Mouse (Mus musculus): ENCODE data around the gene Chl1.

The Chl1 gene

DNA sequence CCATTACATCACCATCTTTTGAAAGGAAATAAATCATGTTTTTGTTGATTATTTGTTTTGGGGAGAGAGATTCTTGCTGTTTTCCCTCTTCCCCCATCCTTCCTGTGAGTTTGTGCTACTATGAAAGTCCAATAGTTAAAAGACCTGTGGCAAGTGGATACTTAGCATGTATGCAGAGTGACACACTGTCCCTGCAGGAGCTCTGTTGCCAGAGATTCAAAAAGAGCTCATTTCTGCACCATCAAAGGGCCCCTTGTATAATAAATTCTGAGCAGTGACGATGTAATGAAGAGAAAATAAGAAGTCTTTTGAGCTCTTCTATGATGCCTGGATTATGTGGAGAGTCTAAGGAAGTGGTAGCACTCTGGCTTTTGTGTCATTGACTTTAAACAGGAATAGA lies 33.4 kb downstream of the Chl1 start:
- no peak for DNase-seq

DNA sequence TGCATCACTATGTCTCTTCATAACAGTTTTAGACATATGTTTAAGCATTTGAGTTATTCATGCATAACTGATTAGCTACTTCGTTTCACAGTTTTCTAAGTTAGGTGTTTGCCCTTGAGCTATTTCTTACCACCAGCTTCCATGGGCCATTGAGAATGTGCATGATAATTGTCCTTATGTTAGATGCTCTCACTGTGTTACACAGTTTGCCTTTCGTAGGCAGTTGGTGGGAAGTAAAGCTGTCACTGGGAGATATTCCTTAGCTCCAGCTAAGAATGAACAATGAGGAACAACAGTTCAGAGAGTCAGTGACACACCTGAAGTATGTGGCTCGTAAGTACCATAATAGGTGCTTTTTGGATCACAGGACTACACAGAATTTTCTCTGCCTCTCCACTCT lies 35.9 kb downstream of the Chl1 start:
- DNase-seq, result no peak

DNA sequence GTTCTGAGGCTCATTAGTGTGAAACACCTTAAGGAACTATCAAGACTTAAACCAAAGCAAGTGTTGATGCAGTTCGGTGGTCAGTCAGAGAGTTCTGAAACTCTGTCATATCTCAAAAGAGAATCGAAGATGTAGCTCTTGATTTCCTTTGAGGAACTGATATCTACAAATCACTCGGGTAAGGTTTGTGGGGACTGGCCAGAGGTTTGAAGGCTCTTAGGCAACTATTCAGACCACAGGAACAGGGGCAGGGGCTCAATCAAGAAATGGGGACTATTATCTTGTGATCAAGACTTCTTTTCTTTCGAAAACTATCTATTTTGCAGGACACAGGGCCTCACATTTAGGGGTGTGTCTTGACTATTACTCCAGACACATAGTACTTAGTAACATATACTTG lies 39.5 kb downstream of the Chl1 start:
- no peak for DNase-seq

DNA sequence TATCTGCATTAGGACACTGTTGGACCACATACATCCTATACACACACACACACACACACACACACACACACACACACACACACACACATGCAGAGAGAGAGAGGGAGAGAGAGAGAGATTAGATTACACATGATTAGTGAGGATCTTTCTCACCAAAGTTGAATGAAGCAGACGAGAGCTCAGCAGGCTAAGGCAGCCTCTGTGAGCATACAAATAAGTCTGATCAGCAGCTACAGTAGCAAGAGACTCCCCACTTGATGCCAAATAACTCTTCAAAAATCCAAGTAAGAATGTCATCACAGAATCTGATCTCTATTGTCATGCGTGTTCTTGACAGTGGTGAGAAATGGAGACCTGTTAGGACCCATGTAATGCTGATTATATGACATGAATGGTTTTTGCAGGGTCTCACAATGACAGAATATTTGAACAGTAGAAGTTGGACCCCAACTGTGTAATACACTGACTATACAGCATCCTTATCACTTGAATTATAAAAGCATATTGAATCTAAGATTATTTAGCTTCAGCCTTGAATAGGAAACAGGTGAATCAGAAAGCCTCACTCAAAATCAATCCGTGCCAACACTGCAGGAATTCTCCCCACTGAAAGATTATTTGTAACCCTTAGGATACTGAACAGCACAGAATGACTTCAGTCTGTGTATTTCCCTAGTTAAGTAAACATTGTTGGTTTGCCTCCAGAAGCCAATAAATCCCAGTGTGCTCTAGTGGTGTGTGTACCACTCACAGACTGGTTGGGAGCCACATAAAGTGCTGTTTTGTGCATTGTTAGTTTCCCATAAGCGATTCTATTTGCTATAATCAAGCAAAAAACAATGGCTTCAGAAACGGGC lies 47.9 kb downstream of the Chl1 start:
- no peak for DNase-seq

DNA sequence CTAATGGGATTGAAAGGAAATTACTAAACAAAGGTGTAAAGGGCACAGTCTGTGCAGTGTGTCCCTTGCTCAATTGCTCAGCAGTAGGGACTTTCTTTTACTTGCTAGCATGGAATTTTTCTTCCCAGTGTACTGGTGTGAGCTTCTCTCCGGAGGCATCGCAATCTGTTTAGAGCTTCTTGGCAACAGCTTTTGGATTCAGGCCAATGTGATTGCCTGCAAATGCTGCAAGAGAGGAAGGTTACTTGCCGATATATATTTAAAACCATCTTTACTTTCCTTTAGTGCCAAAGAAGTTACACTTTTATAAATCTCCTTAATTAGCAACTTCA lies 48.5 kb downstream of the Chl1 start:
- peak; percentile 64 for DNase-seq

DNA sequence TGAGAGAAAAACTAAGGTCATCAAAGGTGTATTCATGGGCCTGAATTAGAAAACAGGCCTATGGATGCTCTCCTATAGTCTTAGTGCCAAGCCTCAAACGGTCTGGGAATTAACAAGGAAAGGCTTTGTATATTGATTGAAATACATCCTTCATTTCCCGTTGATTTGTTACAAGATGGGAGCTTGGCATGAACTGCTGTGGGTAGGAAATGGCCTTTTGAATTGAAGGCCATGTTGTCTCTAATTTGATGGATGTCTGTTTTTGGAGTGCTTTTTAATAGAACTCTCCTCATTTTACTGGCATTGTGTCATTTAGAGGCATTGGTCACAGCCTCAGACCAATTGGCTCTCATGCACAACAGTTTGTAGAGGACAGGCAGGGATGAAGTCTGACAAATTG lies 49.0 kb downstream of the Chl1 start:
- DNase-seq, result no peak

DNA sequence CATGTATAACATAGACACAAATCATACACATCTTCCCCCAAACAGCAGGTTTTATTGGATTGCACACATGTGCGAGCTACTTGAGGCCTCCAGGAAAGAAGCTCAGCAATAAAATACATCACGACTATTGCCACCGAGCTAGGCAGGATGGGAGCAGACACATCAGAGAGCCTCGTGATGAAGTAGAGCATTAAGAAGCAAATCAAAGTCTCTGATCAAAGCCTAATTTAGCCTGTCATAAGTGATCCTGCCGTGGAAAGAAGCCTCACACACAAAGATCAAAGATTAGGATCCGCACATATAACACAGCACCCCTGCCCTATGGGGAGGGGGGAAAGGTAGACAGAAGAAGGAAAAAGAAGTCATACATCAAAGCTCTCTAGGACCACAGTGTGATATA lies 54.4 kb downstream of the Chl1 start:
- no peak for DNase-seq

DNA sequence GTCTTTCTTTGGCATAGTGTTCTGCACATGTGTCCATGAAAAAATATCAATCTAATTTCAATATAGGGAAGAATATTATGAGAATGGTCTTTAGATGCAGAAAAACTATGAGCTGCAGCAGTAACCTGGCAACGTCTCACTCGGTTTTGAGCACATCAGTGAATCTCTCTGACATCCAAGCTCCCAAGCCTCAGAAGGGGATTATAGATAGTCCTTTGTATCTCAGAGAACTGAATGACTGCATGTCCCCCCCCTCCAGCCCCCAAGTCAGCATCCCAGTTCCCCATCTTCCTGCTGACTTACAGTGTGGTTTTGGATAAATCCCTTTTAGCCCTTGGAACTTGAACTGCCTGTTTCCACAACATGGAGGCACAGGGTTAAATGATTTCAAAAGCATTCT lies 56.9 kb downstream of the Chl1 start:
- no peak for DNase-seq

DNA sequence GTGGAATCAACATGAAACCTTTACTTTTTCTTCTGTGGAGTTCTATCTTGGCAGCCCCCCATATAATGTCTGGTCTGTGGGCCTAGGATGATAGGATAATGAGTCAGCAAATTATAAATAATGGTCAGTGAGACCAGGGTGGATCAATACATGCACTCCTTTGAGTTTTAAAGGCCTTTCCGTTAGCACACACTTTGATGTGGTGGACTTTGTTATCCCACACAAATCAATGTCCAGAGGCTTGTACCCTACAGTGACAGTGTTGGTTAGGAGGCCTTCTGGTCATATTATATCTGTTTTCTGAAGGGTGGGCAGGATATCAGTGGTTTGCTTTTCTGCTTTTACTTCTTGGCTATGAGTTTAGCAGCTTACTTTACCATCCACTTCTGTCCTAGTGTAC lies 62.3 kb downstream of the Chl1 start:
- DNase-seq, result no peak

DNA sequence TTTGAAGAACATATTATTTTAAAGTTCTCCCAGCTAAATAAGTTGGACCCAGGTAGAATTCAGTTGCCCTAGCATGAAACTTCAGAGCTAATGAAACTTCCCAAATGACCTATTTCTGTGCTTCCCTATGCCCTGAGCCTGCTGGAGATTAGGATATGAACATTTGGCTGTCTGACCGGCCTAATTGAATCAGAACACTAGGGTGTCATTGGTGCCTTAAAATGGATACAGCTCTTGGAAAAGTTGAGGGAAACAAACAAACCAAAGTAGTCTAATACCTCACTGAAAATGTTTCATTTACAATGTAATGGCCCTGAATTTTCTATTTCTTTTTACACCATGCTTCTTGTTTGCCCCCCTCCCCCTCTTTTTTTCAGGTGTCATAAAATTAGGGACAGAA lies 73.8 kb downstream of the Chl1 start:
- DNase-seq, result no peak

DNA sequence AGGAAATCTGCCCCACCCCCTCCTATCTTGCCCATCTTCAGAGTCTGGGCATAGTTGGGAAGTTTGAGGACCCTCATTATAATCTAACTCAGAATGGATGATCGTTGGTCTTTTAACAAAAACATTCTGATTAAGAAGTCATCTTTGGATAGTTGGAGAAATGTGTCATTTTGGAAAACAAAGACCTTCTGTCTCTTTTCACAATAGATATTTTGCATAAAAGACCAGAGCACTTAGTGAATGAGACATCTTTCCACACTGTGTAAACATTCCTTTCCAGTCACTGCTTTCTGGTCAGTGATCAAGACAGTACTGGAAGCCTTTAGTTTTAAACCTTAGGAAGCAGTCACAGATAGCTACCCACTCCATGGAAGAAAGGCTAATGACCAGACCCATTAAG lies 75.3 kb downstream of the Chl1 start:
- DNase-seq, result no peak

DNA sequence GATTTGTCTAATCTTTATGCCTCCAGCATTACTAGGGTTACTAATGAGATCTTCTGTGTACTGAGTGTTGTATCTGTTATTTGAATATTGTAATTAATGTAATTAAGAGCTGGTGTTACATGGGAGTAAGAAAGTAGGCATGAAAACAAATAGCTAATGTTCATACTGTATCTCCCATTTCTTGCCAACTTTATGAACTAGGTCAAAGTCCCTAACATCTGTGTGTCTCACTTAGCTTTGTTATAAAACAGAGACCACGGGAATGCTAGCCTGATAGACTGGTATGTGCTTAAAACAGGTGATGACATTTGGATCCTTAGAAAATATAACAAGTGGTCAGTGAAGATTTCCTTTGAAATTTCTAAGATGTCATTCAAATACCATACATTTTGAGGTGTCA lies 75.7 kb downstream of the Chl1 start:
- no peak for DNase-seq

DNA sequence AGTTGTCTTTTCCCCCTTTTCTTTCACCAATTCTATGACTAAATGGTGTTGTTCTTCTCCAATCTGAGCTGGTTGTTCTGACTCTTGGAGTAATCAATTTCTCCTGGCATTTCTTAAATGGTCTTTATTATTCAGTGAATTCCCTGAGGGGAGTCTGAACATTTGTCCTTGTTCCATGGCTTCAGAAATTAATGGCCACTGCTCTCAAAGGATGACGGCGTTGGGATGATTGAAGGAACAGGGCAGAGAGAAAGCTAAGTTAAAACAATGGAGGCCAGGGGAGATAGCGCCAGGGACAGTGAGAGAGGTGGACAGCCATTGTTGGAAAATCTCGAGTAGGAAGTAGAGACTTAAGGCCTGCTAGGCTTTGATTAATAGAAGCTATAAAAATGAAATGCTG lies 91.7 kb downstream of the Chl1 start:
- DNase-seq, result no peak

DNA sequence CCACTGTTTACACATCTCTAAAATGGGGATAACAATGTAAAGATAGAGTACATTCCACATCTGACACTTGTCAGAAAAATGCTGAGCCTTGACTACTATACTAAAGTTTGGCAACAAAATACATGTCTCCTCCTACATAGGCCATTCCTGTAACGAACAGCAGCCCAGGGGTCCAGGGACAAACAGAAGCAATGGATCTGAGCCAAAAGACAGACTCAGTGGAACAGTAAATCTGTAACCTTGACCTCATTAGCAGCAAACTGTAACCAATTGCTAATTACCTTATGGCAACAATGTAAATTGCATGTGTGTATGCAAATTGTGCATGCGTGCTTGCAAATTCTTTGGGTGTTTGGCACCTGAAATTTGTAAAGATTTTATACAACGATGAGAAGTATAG lies 100.3 kb downstream of the Chl1 start:
- DNase-seq, result no peak

DNA sequence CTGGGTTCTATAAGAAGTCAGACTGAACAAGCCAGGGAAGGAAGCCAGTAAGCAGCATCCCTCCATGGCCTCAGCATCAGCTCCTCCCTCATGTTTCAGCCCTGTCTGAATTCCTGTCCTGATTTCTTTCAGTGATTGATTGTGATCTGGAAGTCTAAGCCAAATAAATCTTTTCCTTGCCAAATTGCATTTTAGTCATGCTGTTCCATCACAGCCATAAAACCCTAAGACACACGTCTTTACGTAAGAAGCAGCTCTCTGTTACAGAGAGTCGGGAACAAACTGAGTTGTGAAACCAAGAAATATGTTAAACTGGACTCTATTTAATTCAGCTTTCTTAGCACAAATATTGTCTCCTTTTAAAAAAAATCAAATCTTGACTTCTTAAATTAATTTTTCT lies 102.2 kb downstream of the Chl1 start:
- DNase-seq, result no peak

DNA sequence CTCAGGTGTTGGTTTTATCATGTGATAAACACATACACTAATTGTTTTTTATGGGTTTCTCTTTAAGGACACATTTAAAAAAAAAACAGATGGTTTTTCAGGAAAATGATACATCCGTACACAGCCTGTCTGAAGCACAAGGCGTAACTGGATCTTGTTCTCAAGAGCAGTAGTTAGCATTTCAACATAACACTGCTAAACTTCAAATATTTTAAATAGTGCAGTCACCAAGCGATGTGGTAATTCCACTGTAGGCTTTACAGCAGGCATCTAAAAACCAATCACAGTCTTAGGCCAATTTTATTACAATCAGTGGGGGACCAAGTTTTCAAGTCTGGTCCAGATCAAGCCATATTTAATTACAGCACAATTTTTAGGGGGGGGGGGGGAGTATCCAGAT lies 103.3 kb downstream of the Chl1 start:
- DNase-seq, result no peak

DNA sequence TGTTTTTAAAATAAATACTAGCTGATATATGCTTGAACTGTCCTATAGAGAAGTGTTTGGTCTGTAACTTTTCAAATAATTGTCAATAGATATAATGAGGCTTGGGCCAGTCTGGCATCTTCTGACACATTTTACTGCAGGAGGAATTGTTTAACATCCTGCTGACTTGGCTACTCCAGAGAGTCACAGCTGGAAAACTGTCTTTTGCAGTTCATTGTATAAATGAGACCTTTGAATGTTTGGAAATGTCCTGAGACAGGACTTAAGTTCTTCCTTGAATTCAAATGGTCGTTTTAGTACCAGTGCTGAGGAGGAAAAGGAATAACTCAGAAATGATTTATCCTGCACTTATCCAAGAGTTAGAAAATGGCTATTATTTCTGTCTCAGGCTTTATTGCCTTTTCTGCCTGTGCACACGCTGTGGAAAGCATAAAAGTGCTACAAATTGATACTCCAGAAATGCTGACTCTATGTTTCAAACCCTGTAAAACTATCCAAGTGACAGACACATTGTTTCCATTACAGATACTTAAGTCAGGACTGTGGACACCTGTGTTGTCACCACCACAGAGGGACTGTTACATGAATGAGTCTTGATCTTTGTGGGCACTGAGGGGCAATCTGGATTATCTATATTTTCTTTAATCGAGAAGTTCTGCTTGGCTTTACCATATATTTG lies 105.7 kb downstream of the Chl1 start:
- DNase-seq, result no peak

DNA sequence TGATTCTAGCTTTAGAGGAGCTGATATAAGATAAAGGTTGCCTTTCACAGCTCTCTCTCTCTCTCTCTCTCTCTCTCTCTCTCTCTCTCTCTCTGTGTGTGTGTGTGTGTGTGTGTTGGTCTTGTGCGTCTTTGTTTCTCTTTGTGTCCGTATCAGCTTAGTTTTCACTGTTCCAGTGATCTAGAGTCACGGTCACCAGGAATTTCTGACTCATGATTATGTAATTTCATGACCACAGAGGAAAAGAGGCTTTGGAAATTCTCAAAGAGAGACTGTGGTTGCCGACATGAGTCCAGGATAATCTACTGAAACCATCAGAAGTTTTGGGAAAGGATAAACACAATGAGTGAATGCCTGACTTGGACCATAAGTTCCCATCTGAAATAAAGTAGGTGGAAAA lies 110.5 kb downstream of the Chl1 start:
- no peak for DNase-seq

DNA sequence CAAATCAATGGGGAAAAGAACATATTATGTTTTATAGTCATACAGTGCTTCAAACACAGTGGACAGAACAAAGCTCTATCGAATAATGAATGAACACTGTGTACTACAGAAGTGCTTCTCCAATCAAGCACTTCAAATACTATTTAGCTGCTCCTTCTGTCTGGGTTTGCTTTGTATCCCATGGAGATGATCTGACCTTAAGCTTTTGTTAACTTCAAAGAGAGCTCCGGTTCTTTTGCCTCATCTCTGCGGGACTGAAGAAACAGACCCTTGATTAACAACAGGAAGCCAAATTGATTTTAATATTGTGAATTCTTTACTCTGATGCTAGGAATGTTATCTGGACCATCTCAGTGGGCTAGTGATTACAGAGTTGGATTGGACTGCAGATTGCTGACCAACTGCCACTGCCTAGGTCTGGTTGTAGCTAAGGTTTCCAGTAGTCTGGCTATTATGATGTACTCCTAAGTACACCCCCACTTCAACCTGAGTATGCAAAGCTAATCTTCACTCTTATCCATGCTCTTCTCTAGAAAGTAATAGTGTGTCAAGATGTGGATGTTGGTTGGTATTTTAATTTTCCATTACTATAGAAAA lies 111.8 kb downstream of the Chl1 start:
- no peak for DNase-seq

DNA sequence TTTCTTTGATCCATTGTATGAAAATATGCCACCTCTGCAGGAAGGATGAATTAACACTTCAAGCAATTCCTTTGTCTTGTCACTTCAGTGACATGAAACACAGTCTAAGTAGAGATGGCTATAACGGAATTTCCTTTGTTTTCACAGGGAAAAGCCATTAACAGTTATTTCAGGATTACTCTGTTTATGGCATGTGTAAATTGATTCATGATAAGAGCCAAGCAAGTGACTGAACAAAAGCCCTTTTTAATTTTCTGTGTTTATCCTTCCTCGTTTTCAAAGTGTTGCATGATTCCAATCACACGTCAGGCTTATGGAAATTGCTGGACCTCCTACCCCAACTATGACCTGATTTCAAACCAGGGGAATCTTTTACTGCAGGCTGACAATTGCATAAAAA lies 122.5 kb downstream of the Chl1 start:
- no peak for DNase-seq

DNA sequence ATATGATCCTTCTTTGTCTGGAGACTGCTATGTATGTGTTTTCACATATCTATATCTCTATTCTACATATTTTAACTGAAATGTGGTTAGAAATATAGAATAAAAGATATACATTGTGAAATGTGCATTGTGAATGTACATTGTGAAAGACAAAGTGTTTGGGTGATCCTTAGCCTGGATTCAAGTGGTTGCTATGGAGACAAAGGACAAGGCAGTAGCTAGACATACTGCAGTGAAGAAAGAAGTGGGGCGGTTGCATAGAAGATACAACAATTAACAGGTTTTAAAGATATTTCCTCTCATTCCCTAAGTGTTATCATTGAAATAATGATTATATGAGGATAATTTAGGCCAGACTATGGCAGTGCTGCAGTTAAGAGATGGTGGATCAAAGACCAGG lies 146.4 kb downstream of the Chl1 start:
- DNase-seq, result no peak

DNA sequence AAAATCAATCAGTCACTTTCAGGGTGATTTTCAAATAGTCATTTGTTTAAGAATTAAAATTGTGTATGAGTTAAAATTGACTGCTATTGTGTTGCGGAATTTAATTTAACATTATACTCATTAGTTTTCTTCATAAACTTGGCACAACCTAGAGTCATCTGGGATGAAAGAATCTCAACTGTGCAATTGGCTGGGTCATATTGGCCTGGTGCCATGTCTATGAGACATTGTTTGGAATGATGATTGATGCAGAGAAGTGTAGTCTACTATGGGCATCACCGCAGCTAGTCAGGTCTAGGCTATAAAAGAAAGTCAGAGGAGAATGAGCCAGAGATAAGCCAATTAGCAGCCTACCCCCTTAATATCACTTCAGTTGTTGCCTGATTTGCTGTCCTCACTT lies 148.8 kb downstream of the Chl1 start:
- DNase-seq, result peak; percentile 19

DNA sequence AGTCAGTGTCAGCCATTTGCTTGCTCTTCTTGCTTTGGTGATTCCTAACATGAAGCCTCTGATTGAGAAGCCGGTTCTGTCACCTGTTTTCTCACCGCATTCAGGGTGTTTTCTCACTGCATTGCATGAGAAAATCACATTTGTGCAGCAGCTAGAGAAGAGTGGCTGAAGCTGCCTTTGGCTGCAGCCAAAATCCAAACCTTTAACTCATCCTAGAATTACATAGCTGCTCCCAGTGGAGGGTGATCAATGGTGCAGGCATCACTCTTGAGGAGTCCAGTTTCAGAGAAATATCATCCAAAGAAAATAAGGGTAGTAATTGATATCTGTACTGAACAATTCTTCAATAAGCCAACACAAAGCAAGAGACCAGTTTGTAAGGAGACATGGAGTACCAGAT lies 154.8 kb downstream of the Chl1 start:
- no peak for DNase-seq

DNA sequence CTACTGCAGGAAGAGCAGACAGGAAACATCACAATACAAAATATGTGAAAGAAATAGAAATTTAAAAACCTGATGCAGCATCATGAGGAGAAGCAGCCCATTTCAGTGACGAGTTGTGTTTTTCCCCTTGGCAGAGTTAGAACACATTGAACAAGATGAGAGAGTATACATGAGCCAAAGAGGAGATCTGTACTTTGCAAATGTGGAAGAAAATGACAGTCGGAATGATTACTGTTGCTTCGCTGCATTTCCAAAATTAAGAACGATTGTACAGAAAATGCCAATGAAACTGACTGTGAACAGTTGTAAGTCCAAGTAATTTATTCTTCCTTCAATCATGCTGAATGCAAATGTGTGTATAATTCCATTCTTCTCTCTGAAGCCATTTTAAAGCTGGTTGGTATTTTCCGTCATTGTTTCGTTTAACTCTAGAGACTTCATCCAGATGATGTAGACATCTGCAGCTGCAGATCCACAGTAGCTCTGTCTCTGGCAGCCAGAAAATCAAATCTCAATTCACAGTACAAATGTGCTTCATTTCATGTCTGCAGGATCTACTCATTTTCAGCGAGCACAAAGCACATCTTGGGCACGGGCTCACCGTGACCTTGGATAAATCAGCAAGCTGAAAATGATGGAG lies 155.4 kb downstream of the Chl1 start:
- no peak for DNase-seq
